Mouse (Mus musculus): ENCODE data around the gene Caprin2.
A peak's percentile ranks its signal among the peaks of the same experiment; 100 is the strongest.
"Not testable (repeated sequence)": the region's sequence is repeated elsewhere in the genome, so short reads cannot be mapped to it uniquely, and the experiment has no call there.

Gene Caprin2

GRCm38 (mm10) chr6:148895773-148896506, at the start of gene Caprin2:
TSS of gene Caprin2 (minus strand) at chr6:148896237.
- peak; percentile 97 for DNase-seq (ENCODE audit: low read depth)

- DNase-seq (ENCODE audit: low read depth) = peak; percentile 80
Observed at GRCm38 (mm10) chr6:148944767-148945508, 48.9 kb upstream of the Caprin2 start.

GRCm38 (mm10) chr6:148944344-148944766, 48.3 kb upstream of the Caprin2 start:
- no peak for DNase-seq (ENCODE audit: low read depth)

GRCm38 (mm10) chr6:148943695-148944094, 47.7 kb upstream of the Caprin2 start:
- DNase-seq (ENCODE audit: low read depth) = no peak

- peak; percentile 22 for DNase-seq (ENCODE audit: low read depth)
Observed at GRCm38 (mm10) chr6:148942406-148942805, 46.4 kb upstream of the Caprin2 start.

- DNase-seq (ENCODE audit: low read depth) = no peak
Observed at GRCm38 (mm10) chr6:148941880-148942279, 45.8 kb upstream of the Caprin2 start.

GRCm38 (mm10) chr6:148940383-148940782, 44.3 kb upstream of the Caprin2 start:
- peak; percentile 51 for DNase-seq (ENCODE audit: low read depth)

- no peak for DNase-seq (ENCODE audit: low read depth)
Observed at GRCm38 (mm10) chr6:148937693-148938092, 41.7 kb upstream of the Caprin2 start.

- DNase-seq (ENCODE audit: low read depth) = no peak
Observed at GRCm38 (mm10) chr6:148934961-148935590, 39.0 kb upstream of the Caprin2 start.

GRCm38 (mm10) chr6:148931281-148931680, 35.2 kb upstream of the Caprin2 start:
- DNase-seq (ENCODE audit: low read depth) = peak; percentile 40

- no peak for DNase-seq (ENCODE audit: low read depth)
Observed at GRCm38 (mm10) chr6:148918841-148919398, 22.9 kb upstream of the Caprin2 start.

- DNase-seq (ENCODE audit: low read depth) = no peak
Observed at GRCm38 (mm10) chr6:148917672-148918071, 21.6 kb upstream of the Caprin2 start.

GRCm38 (mm10) chr6:148916817-148917216, 20.8 kb upstream of the Caprin2 start:
- DNase-seq (ENCODE audit: low read depth) = peak; percentile 63

- peak; percentile 74 for DNase-seq (ENCODE audit: low read depth)
Observed at GRCm38 (mm10) chr6:148913938-148914337, 17.9 kb upstream of the Caprin2 start.

- not testable (repeated sequence) for DNase-seq (ENCODE audit: low read depth)
Observed at GRCm38 (mm10) chr6:148911906-148912305, 15.9 kb upstream of the Caprin2 start.

- no peak for DNase-seq (ENCODE audit: low read depth)
Observed at GRCm38 (mm10) chr6:148906958-148907357, 10.9 kb upstream of the Caprin2 start.

- no peak for DNase-seq (ENCODE audit: low read depth)
Observed at GRCm38 (mm10) chr6:148902728-148903127, 6.7 kb upstream of the Caprin2 start.

- no peak for DNase-seq (ENCODE audit: low read depth)
Observed at GRCm38 (mm10) chr6:148896507-148896851, 442 bp upstream of the Caprin2 start.

- peak; percentile 51 for DNase-seq (ENCODE audit: low read depth)
Observed at GRCm38 (mm10) chr6:148894888-148895772, 907 bp downstream of the Caprin2 start.

- no peak for DNase-seq (ENCODE audit: low read depth)
Observed at GRCm38 (mm10) chr6:148873911-148874310, 22.1 kb downstream of the Caprin2 start.

- DNase-seq (ENCODE audit: low read depth) = no peak
Observed at GRCm38 (mm10) chr6:148845629-148846028, 50.4 kb downstream of the Caprin2 start.
